Mouse (Mus musculus) megakaryocyte, embryonic 14.5 days (primary cell): ENCODE measurements at regions not wholly inside any gene's neighbourhood (a gene's known extent, or its start where the extent isn't known, plus 50 kb on each side); places are given as distances from the start of the nearest gene placed in this dataset.
A peak's percentile ranks its signal among the peaks of the same experiment; 100 is the strongest.
"Not testable (repeated sequence)": the region's sequence is repeated elsewhere in the genome, so short reads cannot be mapped to it uniquely, and the experiment has no call there.

ENCODE experiments used
- H3K27me3 ChIP-seq: replicated peaks from 2 replicates; pipeline ENCODE3; 2012; ENCODE audit warnings: inconsistent platforms
- H3K36me3 ChIP-seq: replicated peaks from 2 replicates; pipeline ENCODE3; 2012; ENCODE audit warnings: low read length, inconsistent platforms, mixed read lengths
- H3K4me1 ChIP-seq: 2 replicates; pipeline ENCODE4 v1.6.1; 2012; ENCODE audit warnings: inconsistent platforms
- H3K4me3 ChIP-seq: replicated peaks from 2 replicates; pipeline ENCODE3; 2012; ENCODE audit warnings: moderate library complexity, mild to moderate bottlenecking, inconsistent platforms
- H3K9me3 ChIP-seq: 2 replicates; pipeline ENCODE4 v1.6.1; 2012; ENCODE audit warnings: inconsistent platforms
- FLI1 ChIP-seq: IDR thresholded peaks from 2 replicates; pipeline ENCODE4 v1.6.1; 2012; ENCODE audit warnings: low read length, inconsistent platforms, mixed read lengths
- GATA1 ChIP-seq: IDR thresholded peaks from 3 replicates; pipeline ENCODE4 v1.6.1; 2012; ENCODE audit warnings: mixed read lengths, low read length, inconsistent platforms, borderline replicate concordance

GRCm38 (mm10) chr9:3116311-3116710 is 79.6 kb downstream of the Gm10715 start:
- not testable (repeated sequence) for H3K4me3 ChIP-seq, H3K4me1 ChIP-seq, H3K36me3 ChIP-seq, H3K27me3 ChIP-seq
- peaks cover 13% of the 10 kb centered on the region for H3K9me3 ChIP-seq

GRCm38 (mm10) chr9:3161181-3161580 is 124.5 kb downstream of the Gm10715 start:
- Histone ChIP-seq H3K9me3 (peaks cover 36% of the 10 kb centered on the region), H3K4me1 (no peaks in the 10 kb centered on the region), H3K27me3 (no peaks in the 10 kb centered on the region), H3K36me3 (no peaks in the 10 kb centered on the region), H3K4me3 (no peak overlapping the region)
- TF ChIP-seq FLI1 (no peak), GATA1 (no peak)

GRCm38 (mm10) chr9:3184343-3184742 is 147.7 kb downstream of the Gm10715 start:
- peaks cover 25% of the 10 kb centered on the region for H3K9me3 ChIP-seq
- TF ChIP-seq FLI1 (no peak), GATA1 (no peak)
- H3K4me3 ChIP-seq = no peak overlapping the region
- H3K4me1 ChIP-seq = no peaks in the 10 kb centered on the region
- H3K36me3 ChIP-seq = no peaks in the 10 kb centered on the region
- no peaks in the 10 kb centered on the region for H3K27me3 ChIP-seq

- H3K4me1 ChIP-seq = no peaks in the 10 kb centered on the region
- TF ChIP-seq GATA1 = no peak
- TF ChIP-seq FLI1 = no peak
- peak overlapping the region; percentile 83 for H3K4me3 ChIP-seq
- H3K9me3 ChIP-seq = peaks cover 12% of the 10 kb centered on the region
- H3K27me3 ChIP-seq = no peaks in the 10 kb centered on the region
- no peaks in the 10 kb centered on the region for H3K36me3 ChIP-seq
Observed at GRCm38 (mm10) chr9:3199151-3200018, 135.6 kb upstream of the Alkbh8 start.

DNA sequence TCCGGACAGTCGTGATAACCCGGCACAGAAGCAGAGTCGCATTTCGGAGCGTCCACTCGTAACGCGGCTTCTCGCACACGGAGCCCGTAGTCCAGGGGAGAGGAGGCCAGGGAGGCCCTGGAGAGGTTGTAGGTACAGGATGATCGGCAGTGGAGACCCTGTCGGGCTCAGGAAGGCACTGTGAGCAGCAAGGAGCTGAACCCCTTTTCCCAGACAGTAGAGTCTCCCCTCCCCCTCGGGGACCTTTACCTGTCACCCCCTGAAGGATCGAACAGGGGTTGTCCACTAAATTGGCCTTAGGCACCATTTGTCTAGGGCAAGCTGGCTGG is 135.0 kb upstream of the Alkbh8 start:
- peak overlapping the region; percentile 83 for H3K4me3 ChIP-seq
- peaks cover 12% of the 10 kb centered on the region for H3K9me3 ChIP-seq
- not testable (repeated sequence) for H3K4me1 ChIP-seq, H3K36me3 ChIP-seq, H3K27me3 ChIP-seq

- not testable (repeated sequence) for H3K4me3 ChIP-seq, H3K36me3 ChIP-seq, H3K9me3 ChIP-seq, H3K27me3 ChIP-seq, H3K4me1 ChIP-seq
Observed at GRCm38 (mm10) chr9:3208120-3208519, 126.8 kb upstream of the Alkbh8 start.

- no peaks in the 10 kb centered on the region for H3K4me1 ChIP-seq
- peaks cover 43% of the 10 kb centered on the region for H3K9me3 ChIP-seq
- no peaks in the 10 kb centered on the region for H3K27me3 ChIP-seq
- H3K36me3 ChIP-seq = no peaks in the 10 kb centered on the region
- TF ChIP-seq GATA1 (no peak), FLI1 (no peak)
- no peak overlapping the region for H3K4me3 ChIP-seq
Observed at GRCm38 (mm10) chr9:3258396-3259300, 76.3 kb upstream of the Alkbh8 start.

- Histone ChIP-seq H3K9me3 (peaks cover 43% of the 10 kb centered on the region), H3K4me3 (peak overlapping the region; percentile 48), H3K36me3 (no peaks in the 10 kb centered on the region), H3K27me3 (no peaks in the 10 kb centered on the region), H3K4me1 (no peaks in the 10 kb centered on the region)
- TF ChIP-seq FLI1 (no peak), GATA1 (no peak)
Observed at GRCm38 (mm10) chr9:3260181-3260580, 74.8 kb upstream of the Alkbh8 start.

DNA sequence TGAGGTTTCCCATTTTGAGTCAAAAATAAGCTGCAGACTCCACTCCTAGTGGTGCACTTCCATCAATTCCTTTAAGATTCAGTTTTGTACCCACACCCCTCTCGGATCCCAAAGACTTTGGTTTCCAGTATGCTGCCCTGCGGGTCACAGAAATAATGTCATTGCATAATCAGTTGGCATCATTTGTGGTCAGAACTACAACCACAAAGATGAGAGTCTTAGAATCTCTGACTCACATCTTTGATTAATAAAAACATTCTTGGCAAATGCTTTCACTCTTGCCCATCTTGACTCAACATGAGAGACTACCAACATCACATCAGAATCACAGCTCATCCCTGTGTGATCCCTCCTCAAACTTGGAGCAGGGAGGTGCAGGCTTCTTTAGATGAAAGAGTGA is 74.1 kb upstream of the Alkbh8 start:
- H3K4me1 ChIP-seq = no peaks in the 10 kb centered on the region
- H3K36me3 ChIP-seq = no peaks in the 10 kb centered on the region
- no peaks in the 10 kb centered on the region for H3K27me3 ChIP-seq
- H3K9me3 ChIP-seq = peaks cover 43% of the 10 kb centered on the region
- no peak for TF ChIP-seq FLI1
- TF ChIP-seq GATA1 = no peak
- H3K4me3 ChIP-seq = no peak overlapping the region

DNA sequence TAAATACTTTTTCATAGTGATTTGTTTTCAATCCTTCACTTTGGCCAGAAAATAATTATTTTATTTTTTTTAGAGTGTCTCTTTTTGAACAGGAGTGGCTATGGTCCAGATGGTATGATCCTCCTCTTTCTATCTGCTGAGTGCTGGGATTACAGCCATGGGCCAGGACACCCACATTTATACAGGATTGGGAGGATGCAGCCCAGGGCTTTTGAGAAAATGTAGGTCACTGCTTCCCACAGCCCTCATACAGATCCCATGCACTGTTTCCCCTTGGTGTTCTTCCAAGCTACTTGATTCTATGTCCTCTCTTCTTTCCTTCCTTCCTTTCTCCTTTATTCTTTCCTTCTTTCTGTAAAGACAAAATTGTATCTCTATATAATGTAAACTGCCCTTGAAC is 70.5 kb upstream of the Alkbh8 start:
- no peaks in the 10 kb centered on the region for H3K4me1 ChIP-seq
- H3K4me3 ChIP-seq = no peak overlapping the region
- peaks cover 34% of the 10 kb centered on the region for H3K9me3 ChIP-seq
- TF ChIP-seq FLI1 = no peak
- TF ChIP-seq GATA1 = no peak
- H3K27me3 ChIP-seq = no peaks in the 10 kb centered on the region
- no peaks in the 10 kb centered on the region for H3K36me3 ChIP-seq

DNA sequence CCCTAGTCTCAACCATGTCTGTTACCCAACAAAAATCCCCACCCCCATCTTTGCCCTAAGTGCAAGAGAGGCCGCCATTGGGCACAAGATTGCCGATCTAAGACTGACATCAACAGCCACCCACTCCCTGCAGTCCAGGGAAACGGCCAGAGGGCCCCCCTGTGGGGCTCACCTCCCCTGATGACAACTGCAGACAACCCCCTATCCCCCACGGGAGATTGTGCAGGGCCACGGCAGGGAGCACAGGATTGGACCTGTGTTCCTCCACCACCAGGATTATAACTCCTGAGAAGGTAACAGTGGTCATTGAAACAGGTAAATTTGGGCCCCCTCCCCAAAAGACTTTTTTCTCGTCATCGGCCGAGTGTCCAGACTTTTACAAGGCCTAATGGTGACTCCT is 54.4 kb upstream of the Alkbh8 start:
- H3K9me3 ChIP-seq = peaks cover 42% of the 10 kb centered on the region
- H3K4me3 ChIP-seq, H3K27me3 ChIP-seq, H3K36me3 ChIP-seq, H3K4me1 ChIP-seq: not testable (repeated sequence)

DNA sequence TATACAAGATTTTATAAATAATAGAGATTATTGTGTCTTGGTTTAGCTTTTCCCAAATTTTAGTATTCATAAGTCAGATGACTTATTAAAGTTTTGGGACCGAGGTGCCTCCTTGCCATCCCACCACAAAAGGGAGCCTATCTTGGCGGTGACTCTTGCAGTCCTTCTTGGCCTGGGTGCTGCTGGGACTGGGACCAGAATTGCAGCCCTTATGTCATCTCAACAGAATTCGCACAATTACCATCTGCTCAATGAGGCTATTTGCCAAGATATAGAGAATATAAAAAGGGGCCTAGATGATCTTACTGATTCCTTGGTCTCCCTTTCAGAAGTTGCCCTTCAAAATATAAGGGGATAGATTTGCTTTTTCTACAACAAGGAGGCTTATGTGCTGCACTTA is 53.0 kb upstream of the Alkbh8 start:
- not testable (repeated sequence) for H3K4me1 ChIP-seq, H3K36me3 ChIP-seq, H3K4me3 ChIP-seq, H3K27me3 ChIP-seq
- H3K9me3 ChIP-seq = peaks cover 33% of the 10 kb centered on the region

- H3K36me3 ChIP-seq, H3K4me1 ChIP-seq, H3K4me3 ChIP-seq, H3K27me3 ChIP-seq: not testable (repeated sequence)
- H3K9me3 ChIP-seq = peaks cover 20% of the 10 kb centered on the region
Observed at GRCm38 (mm10) chr9:3283381-3283780, 51.6 kb upstream of the Alkbh8 start.
